ENCODE assay signal across 7 mouse cellular contexts in genomic region chr11:82178161-82178560, GRCm38 (mm10).
"Had no signal": no experiment of that assay in that cellular context is flagged by ENCODE, and none has a peak within 500 bp of the region (broad histone marks: within the 10 kb centered on the region; RNA-seq: fewer than 3 reads in every experiment).

No protein-coding gene starts in this region.

- H3K27me3 ChIP-seq: intestine, embryonic 15.5 days; liver, embryonic 13.5 days had no signal

- H3K4me3 ChIP-seq: intestine, embryonic 15.5 days; limb, embryonic 15.5 days; liver, embryonic 13.5 days; midbrain, embryonic 15.5 days; neural tube, embryonic 13.5 days had no signal

- DNase-seq: kidney, adult 18-20 months had no signal

- H3K4me2 ChIP-seq: intestine, embryonic 15.5 days; limb, embryonic 15.5 days; liver, embryonic 13.5 days; midbrain, embryonic 15.5 days; neural tube, embryonic 13.5 days had no signal

- H3K9me3 ChIP-seq: intestine, embryonic 15.5 days; limb, embryonic 15.5 days; liver, embryonic 13.5 days; midbrain, embryonic 15.5 days; neural tube, embryonic 13.5 days had no signal

- H3K27ac ChIP-seq: intestine, embryonic 15.5 days; limb, embryonic 15.5 days; liver, embryonic 13.5 days; midbrain, embryonic 15.5 days; neural tube, embryonic 13.5 days; stomach, postnatal 0 days had no signal

- H3K36me3 ChIP-seq: intestine, embryonic 15.5 days; limb, embryonic 15.5 days; liver, embryonic 13.5 days; midbrain, embryonic 15.5 days; neural tube, embryonic 13.5 days had no signal

- H3K4me1 ChIP-seq: intestine, embryonic 15.5 days; limb, embryonic 15.5 days; liver, embryonic 13.5 days; midbrain, embryonic 15.5 days; neural tube, embryonic 13.5 days had no signal

- H3K9ac ChIP-seq: intestine, embryonic 15.5 days; limb, embryonic 15.5 days; liver, embryonic 13.5 days; midbrain, embryonic 15.5 days; neural tube, embryonic 13.5 days had no signal

- ATAC-seq: intestine, embryonic 15.5 days had no signal
